Mouse (Mus musculus) myocyte (in vitro differentiated cells): Measurements from ENCODE around the gene Gm20388. TPM values are rescaled to one million over a fixed set of nuclear protein-coding genes. Genes with fewer than 3 reads are reported as not detected.

Source experiments
- H3K27me3 ChIP-seq: one replicate; pipeline ENCODE4 v1.6.1; 2011; ENCODE audit not compliant: control insufficient read depth, insufficient read depth, insufficient read length
- H3K36me3 ChIP-seq: one replicate; pipeline ENCODE4 v1.6.1; 2011; ENCODE audit not compliant: control insufficient read depth, insufficient read depth
- H3K4me2 ChIP-seq: one replicate; pipeline ENCODE4 v1.6.1; 2011; ENCODE audit warnings: low read depth, control low read depth
- H3K4me3 ChIP-seq: one replicate; pipeline ENCODE4 v1.5.1; 2011; ENCODE audit warnings: mild to moderate bottlenecking, control low read depth, moderate library complexity
- H3K79me2 ChIP-seq: one replicate; pipeline ENCODE4 v1.6.1; 2011; ENCODE audit not compliant: control insufficient read depth, insufficient read depth
- H3ac ChIP-seq: one replicate; pipeline ENCODE4 v1.6.1; 2011; ENCODE audit not compliant: control insufficient read depth, insufficient read length
- CEBPB ChIP-seq: IDR thresholded peaks from 2 replicates; pipeline ENCODE4 v1.6.1; 2011; ENCODE audit warnings: mild to moderate bottlenecking, moderate library complexity; ENCODE audit not compliant: poor library complexity, insufficient read depth, severe bottlenecking
- E2F4 ChIP-seq: IDR thresholded peaks from one replicate; pipeline ENCODE4 v1.6.1; 2011; ENCODE audit warnings: mild to moderate bottlenecking, control low read depth, moderate library complexity; ENCODE audit not compliant: insufficient read depth
- MAX ChIP-seq: IDR thresholded peaks from one replicate; pipeline ENCODE4 v1.6.1; 2011; ENCODE audit warnings: low read depth, mild to moderate bottlenecking, control low read depth
- MYOD1 ChIP-seq, 3 experiments: IDR thresholded peaks; one replicate each; pipeline ENCODE4 v1.6.1; 2011; ENCODE audit warnings: control low read depth in 2 of 3, low read depth in 2 of 3, mild to moderate bottlenecking in 2 of 3, moderate library complexity in 1 of 3; ENCODE audit not compliant: insufficient read length in 2 of 3, control insufficient read depth in 1 of 3
- MYOG ChIP-seq, 3 experiments: IDR thresholded peaks; one replicate each; pipeline ENCODE4 v1.6.1; 2011; ENCODE audit warnings: control low read depth in 2 of 3, low read depth in 2 of 3, mild to moderate bottlenecking in 2 of 3; ENCODE audit not compliant: insufficient read length in 2 of 3, control insufficient read depth in 1 of 3, insufficient read depth in 1 of 3
- POLR2A ChIP-seq: IDR thresholded peaks from one replicate; pipeline ENCODE4 v1.6.1; 2011; ENCODE audit warnings: low read depth, mild to moderate bottlenecking, control low read depth, moderate library complexity; ENCODE audit not compliant: insufficient read length
- POLR2AphosphoS2 ChIP-seq: IDR thresholded peaks from one replicate; pipeline ENCODE4 v1.6.1; 2011; ENCODE audit warnings: low read depth, control low read depth; ENCODE audit not compliant: insufficient read length
- REST ChIP-seq: IDR thresholded peaks from one replicate; pipeline ENCODE4 v1.6.1; 2011; ENCODE audit warnings: mild to moderate bottlenecking, control low read depth, moderate library complexity; ENCODE audit not compliant: insufficient read depth, insufficient read length
- SRF ChIP-seq: IDR thresholded peaks from one replicate; pipeline ENCODE4 v1.6.1; 2011; ENCODE audit warnings: low read depth; ENCODE audit not compliant: control insufficient read depth, insufficient read length
- TCF12 ChIP-seq: IDR thresholded peaks from one replicate; pipeline ENCODE4 v1.6.1; 2011; ENCODE audit warnings: mild to moderate bottlenecking, control low read depth; ENCODE audit not compliant: poor library complexity, insufficient read depth, severe bottlenecking
- TCF3 ChIP-seq: IDR thresholded peaks from one replicate; pipeline ENCODE4 v1.6.1; 2011; ENCODE audit warnings: low read depth, control low read depth; ENCODE audit not compliant: insufficient read length
- USF1 ChIP-seq: IDR thresholded peaks from one replicate; pipeline ENCODE4 v1.6.1; 2011; ENCODE audit warnings: low read depth, mild to moderate bottlenecking, control low read depth, moderate library complexity
- polyA plus RNA-seq: library from polyadenylated mRNA; unstranded; fragments of >200 nt; fragmentation: generic; extraction: Trizol; gene quantifications from one replicate; pipeline ENCODE4 v1.2.1, GENCODE M21; 2012; ENCODE audit warnings: missing spikeins

The Gm20388 gene
- polyA plus RNA-seq, 1 experiment = 15.3 TPM

GRCm38 (mm10) chr8:122426145-122426544, 2515.5 kb downstream of the Gm20388 start:
- no peaks in the 10 kb centered on the region for H3K27me3 ChIP-seq
- H3K36me3 ChIP-seq = no peaks in the 10 kb centered on the region
- TF ChIP-seq MYOD1 (IDR thresholded peaks at IDR 0.05; ENCODE audit: control insufficient read depth in 1 of 3, insufficient read length in 2 of 3, low read depth in 2 of 3) (no peak), POLR2A (no peak), TCF12 (no peak), SRF (no peak), TCF3 (no peak), E2F4 (no peak), POLR2AphosphoS2 (no peak), REST (no peak), USF1 (no peak)

GRCm38 (mm10) chr8:122427607-122428006, 2517.0 kb downstream of the Gm20388 start:
- Histone ChIP-seq H3K4me3 (no peak overlapping the region), H3K36me3 (no peaks in the 10 kb centered on the region), H3ac (no peak overlapping the region), H3K27me3 (no peaks in the 10 kb centered on the region), H3K4me2 (no peak overlapping the region), H3K79me2 (no peaks in the 10 kb centered on the region)
- no peak for TF ChIP-seq SRF
- no peak for TF ChIP-seq E2F4
- TF ChIP-seq POLR2A = no peak
- no peak for TF ChIP-seq TCF12
- no peak for TF ChIP-seq REST
- TF ChIP-seq MYOG (IDR thresholded peaks at IDR 0.05; ENCODE audit: control insufficient read depth in 1 of 3, insufficient read depth in 1 of 3, insufficient read length in 2 of 3, low read depth in 2 of 3) = no peak
- TF ChIP-seq MAX = no peak
- TF ChIP-seq CEBPB = no peak

More at GRCm38 (mm10) chr8:122426145-122426544, 2515.5 kb downstream of the Gm20388 start:
- Histone ChIP-seq H3K79me2 (no peaks in the 10 kb centered on the region), H3K4me2 (no peak overlapping the region), H3ac (no peak overlapping the region), H3K4me3 (no peak overlapping the region)

DNA sequence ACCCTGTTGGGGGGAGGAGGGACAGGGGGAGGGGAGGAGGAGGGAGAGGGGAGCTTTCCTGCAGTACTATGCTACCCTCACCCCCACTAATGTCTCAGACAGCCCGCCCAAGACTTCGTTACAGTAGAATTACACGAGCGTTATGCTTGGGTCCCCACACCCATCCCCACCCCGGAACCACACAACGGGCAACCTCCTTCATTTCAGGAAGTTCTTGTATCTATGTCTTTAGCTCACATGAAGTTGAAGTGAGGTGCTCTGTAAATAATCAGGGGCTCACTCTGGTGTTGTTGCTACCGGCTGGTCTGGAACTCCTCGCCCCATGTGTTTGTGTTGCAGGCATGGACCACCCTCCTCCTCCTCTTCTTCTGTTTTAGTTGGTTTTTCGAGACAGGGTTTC, 2517.5 kb downstream of the Gm20388 start:
- no peak for TF ChIP-seq CEBPB
- TF ChIP-seq MAX = no peak
- TF ChIP-seq MYOD1 (IDR thresholded peaks at IDR 0.05; ENCODE audit: control insufficient read depth in 1 of 3, insufficient read length in 2 of 3, low read depth in 2 of 3) = no peak
- no peak for TF ChIP-seq TCF3
- no peak for TF ChIP-seq REST
- no peak for TF ChIP-seq POLR2A
- TF ChIP-seq MYOG (IDR thresholded peaks at IDR 0.05; ENCODE audit: control insufficient read depth in 1 of 3, insufficient read depth in 1 of 3, insufficient read length in 2 of 3, low read depth in 2 of 3) = no peak
- TF ChIP-seq USF1 = no peak
- TF ChIP-seq SRF = no peak
- no peak for TF ChIP-seq E2F4
- no peak for TF ChIP-seq TCF12
- no peaks in the 10 kb centered on the region for H3K36me3 ChIP-seq
- no peak overlapping the region for H3K4me2 ChIP-seq
- H3ac ChIP-seq = no peak overlapping the region
- no peak overlapping the region for H3K4me3 ChIP-seq
- H3K27me3 ChIP-seq = no peaks in the 10 kb centered on the region
- no peaks in the 10 kb centered on the region for H3K79me2 ChIP-seq

DNA sequence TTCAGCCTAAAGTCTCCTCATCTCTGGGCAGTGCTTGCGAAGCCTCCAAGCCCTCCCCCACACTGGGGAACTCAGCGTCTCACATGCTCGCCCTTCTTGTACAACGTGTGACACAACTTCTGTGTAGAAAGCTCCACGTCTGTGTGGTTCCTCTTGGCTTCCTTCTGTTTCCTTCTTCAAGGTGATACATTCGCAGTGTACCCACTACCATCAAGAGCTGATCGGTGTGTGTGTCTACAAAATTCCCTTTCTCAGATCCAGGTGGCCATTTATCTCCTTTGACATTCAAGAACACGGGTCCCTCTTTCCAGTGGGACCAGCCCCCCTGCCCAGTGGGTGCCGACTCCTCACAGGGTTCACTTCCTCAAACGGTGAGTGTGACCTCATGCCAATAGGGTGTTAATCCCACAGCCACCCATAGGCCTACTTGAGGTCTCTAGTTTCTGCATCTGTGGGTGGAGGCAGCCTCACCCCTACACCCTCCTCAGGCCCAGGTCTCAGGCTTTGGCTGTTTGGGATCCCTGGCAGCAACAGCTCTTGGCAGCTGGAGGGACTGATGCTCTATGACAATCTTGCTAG, 2519.5 kb downstream of the Gm20388 start:
- no peak for TF ChIP-seq TCF12
- TF ChIP-seq MYOG (IDR thresholded peaks at IDR 0.05; ENCODE audit: control insufficient read depth in 1 of 3, insufficient read depth in 1 of 3, insufficient read length in 2 of 3, low read depth in 2 of 3) = no peak
- no peak for TF ChIP-seq POLR2AphosphoS2
- no peak for TF ChIP-seq MAX
- no peak for TF ChIP-seq E2F4
- TF ChIP-seq TCF3 = no peak
- H3K36me3 ChIP-seq = no peaks in the 10 kb centered on the region
- H3K79me2 ChIP-seq = no peaks in the 10 kb centered on the region
- no peak overlapping the region for H3ac ChIP-seq
- no peak overlapping the region for H3K4me3 ChIP-seq
- H3K4me2 ChIP-seq = peak overlapping the region; percentile 6
- no peaks in the 10 kb centered on the region for H3K27me3 ChIP-seq

- no peak overlapping the region for H3ac ChIP-seq
- H3K79me2 ChIP-seq = no peaks in the 10 kb centered on the region
- H3K36me3 ChIP-seq = peaks cover 5% of the 10 kb centered on the region
- H3K4me3 ChIP-seq = no peak overlapping the region
- no peaks in the 10 kb centered on the region for H3K27me3 ChIP-seq
- no peak overlapping the region for H3K4me2 ChIP-seq
- TF ChIP-seq TCF12 = no peak
- TF ChIP-seq REST = no peak
- TF ChIP-seq POLR2AphosphoS2 = no peak
- TF ChIP-seq CEBPB = no peak
- no peak for TF ChIP-seq SRF
Measured at GRCm38 (mm10) chr8:122430646-122431045, 2520.0 kb downstream of the Gm20388 start.
